Mouse (Mus musculus) lung, postnatal 0 days (tissue): ENCODE data around the gene Arhgap18.

Source experiments
- CTCF ChIP-seq: IDR thresholded peaks from 2 replicates; pipeline ENCODE4 v1.5.1; 2016; ENCODE audit warnings: antibody characterized with exemption, mild to moderate bottlenecking
- EP300 ChIP-seq: IDR thresholded peaks from 2 replicates; pipeline ENCODE4 v1.6.1; 2016; ENCODE audit warnings: antibody characterized with exemption, mild to moderate bottlenecking, control low read depth

DNA sequence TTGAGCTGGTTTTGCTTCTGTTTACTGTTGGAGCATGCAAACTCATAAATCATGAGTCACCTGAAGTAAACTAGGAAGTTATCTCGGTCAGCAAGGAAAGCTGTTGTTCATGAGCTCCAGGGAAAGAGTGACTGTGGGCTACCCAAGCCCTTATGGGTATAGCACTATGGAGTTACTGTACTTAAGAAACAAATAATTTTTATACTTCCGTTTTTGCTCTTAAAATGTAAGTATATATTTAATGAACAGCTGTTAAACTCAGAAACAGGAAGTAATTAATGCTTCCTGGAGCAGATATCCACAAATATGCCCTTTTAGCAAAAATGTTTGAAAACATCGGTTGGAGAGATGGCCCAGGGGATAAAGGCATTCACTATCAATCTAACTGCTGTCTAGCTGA lies 27.4 kb downstream of the Arhgap18 start:
- no peak for TF ChIP-seq CTCF
- no peak for TF ChIP-seq EP300
